Mouse (Mus musculus): Measurements from ENCODE around the gene Gm13090.

The Gm13090 gene

GRCm38 (mm10) chr4:151096334-151097103 is 7.1 kb downstream of the Gm13090 start:
- DNase-seq (ENCODE audit: low spot score), result no peak

GRCm38 (mm10) chr4:151097104-151097438 is 7.7 kb downstream of the Gm13090 start:
- no peak for DNase-seq (ENCODE audit: low spot score)

- no peak for DNase-seq (ENCODE audit: low spot score)
Measured at GRCm38 (mm10) chr4:151103646-151104045, 14.3 kb downstream of the Gm13090 start.

- DNase-seq (ENCODE audit: low spot score), result no peak
Measured at GRCm38 (mm10) chr4:151104147-151104546, 14.8 kb downstream of the Gm13090 start.

GRCm38 (mm10) chr4:151105886-151106285 is 16.5 kb downstream of the Gm13090 start:
- DNase-seq (ENCODE audit: low spot score), result no peak

GRCm38 (mm10) chr4:151106468-151106867 is 17.1 kb downstream of the Gm13090 start:
- DNase-seq (ENCODE audit: low spot score), result no peak

- peak; percentile 54 for DNase-seq (ENCODE audit: low spot score)
Measured at GRCm38 (mm10) chr4:151107131-151108001, 18.0 kb downstream of the Gm13090 start.

- peak; percentile 91 for DNase-seq (ENCODE audit: low spot score)
Measured at GRCm38 (mm10) chr4:151108028-151108771, 18.8 kb downstream of the Gm13090 start.

GRCm38 (mm10) chr4:151108834-151109241 is 19.5 kb downstream of the Gm13090 start:
- no peak for DNase-seq (ENCODE audit: low spot score)

GRCm38 (mm10) chr4:151111226-151111625 is 21.9 kb downstream of the Gm13090 start:
- DNase-seq (ENCODE audit: low spot score), result no peak

GRCm38 (mm10) chr4:151114574-151114973 is 25.2 kb downstream of the Gm13090 start:
- no peak for DNase-seq (ENCODE audit: low spot score)

GRCm38 (mm10) chr4:151118883-151119282 is 29.5 kb downstream of the Gm13090 start:
- no peak for DNase-seq (ENCODE audit: low spot score)

- DNase-seq (ENCODE audit: low spot score), result no peak
Measured at GRCm38 (mm10) chr4:151127636-151128548, 38.5 kb downstream of the Gm13090 start.

- DNase-seq (ENCODE audit: low spot score), result peak; percentile 78
Measured at GRCm38 (mm10) chr4:151128641-151129541, 39.5 kb downstream of the Gm13090 start.

GRCm38 (mm10) chr4:151129725-151130557 is 40.6 kb downstream of the Gm13090 start:
- DNase-seq (ENCODE audit: low spot score), result no peak

- DNase-seq (ENCODE audit: low spot score), result peak; percentile 37
Measured at GRCm38 (mm10) chr4:151130756-151131490, 41.6 kb downstream of the Gm13090 start.

- DNase-seq (ENCODE audit: low spot score), result no peak
Measured at GRCm38 (mm10) chr4:151132493-151132892, 43.1 kb downstream of the Gm13090 start.

GRCm38 (mm10) chr4:151133760-151134159 is 44.4 kb downstream of the Gm13090 start:
- no peak for DNase-seq (ENCODE audit: low spot score)

- DNase-seq (ENCODE audit: low spot score), result no peak
Measured at GRCm38 (mm10) chr4:151135491-151135890, 46.1 kb downstream of the Gm13090 start.
